Mouse (Mus musculus): ENCODE measurements around the gene BC051665. TPM values are rescaled to one million over a fixed set of nuclear protein-coding genes. Genes with fewer than 3 reads are reported as not detected.

BC051665 gene
- not detected for total RNA-seq (2021)
- long read RNA-seq, experiment 1 = 0 reads
- long read RNA-seq, experiment 2 = 0 reads

DNA sequence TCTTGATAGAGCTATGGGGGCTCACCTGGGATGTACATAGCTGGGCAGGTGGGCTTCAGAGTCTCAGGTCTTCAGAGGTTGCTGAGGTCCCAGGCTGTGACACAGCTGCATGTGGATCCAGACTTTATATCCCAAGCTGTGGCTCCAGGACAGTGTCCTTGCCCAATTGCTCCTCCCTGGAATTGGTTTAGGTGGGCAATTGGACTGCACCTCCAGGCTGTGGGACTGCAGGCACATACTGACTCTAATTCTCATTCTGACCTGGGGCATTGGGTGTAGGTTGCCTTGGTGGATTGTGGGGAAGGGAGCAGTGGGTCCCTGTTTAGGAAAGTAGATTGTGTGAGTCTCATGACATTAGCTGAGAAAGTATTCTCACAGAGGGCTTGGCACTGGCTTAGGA lies at the start of gene BC051665:
TSS of gene BC051665 (minus strand) at position 101 of the 400 bp plus-strand sequence.
- Histone ChIP-seq H3K27ac (no peak within 1 kb of the TSS), H3K4me3 (no peak within 1 kb of the TSS)
- DNase-seq (ENCODE audit: low spot score in 2 of 2) = no peak
- no peak for TF ChIP-seq CTCF (conservative IDR thresholded peaks at IDR 0.05)

- no peak for DNase-seq (ENCODE audit: low spot score in 2 of 2)
- Histone ChIP-seq H3K4me3 (no peak overlapping the region), H3K27ac (no peak overlapping the region)
- peak; percentile 55 for TF ChIP-seq CTCF (conservative IDR thresholded peaks at IDR 0.05)
These were observed 39.9 kb upstream of the BC051665 start for GRCm38 (mm10) chr13:60826052-60826451.

DNA sequence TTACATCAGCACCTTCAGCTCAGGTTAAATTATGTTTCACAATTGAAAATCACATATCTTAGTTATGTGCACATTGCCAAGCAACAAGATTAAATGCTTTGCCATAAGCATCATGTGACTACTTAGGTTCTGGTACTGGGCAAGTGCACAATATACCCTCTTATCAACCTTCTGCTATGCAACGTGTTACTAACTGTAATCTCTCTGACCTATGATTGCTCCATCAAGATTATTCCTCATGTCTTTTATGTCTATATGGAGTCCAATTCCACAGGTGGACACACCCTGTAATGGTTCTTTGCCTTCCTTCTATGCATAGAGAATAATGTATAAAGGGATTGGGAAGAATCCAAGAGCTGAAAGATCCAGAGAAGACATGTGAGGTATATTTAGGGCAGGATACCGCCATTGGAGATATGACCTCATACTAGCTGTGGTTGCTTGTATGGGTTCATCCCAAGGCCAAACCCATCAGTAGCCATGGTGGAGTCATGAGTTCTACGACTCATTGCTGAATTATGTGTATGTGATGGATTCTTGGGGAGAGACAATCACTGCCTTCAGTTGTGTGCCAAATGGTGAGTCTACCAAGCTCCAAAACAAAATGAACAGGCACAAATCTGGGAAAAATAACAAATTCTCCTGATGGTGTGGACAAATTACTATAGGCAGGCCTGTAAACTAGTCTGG lies 34.5 kb upstream of the BC051665 start:
- no peak for DNase-seq (ENCODE audit: low spot score in 2 of 2)
- H3K27ac ChIP-seq = no peak overlapping the region
- TF ChIP-seq CTCF (conservative IDR thresholded peaks at IDR 0.05) = no peak
- no peak overlapping the region for H3K4me3 ChIP-seq

GRCm38 (mm10) chr13:60819469-60819868 lies 33.3 kb upstream of the BC051665 start:
- no peak overlapping the region for H3K4me3 ChIP-seq
- peak; percentile 82 for TF ChIP-seq CTCF (conservative IDR thresholded peaks at IDR 0.05)
- H3K27ac ChIP-seq = no peak overlapping the region
- peak; percentile 8 to 43 for DNase-seq (ENCODE audit: low spot score in 2 of 2)

GRCm38 (mm10) chr13:60813722-60814121 lies 27.6 kb upstream of the BC051665 start:
- no peak overlapping the region for H3K27ac ChIP-seq
- TF ChIP-seq CTCF (conservative IDR thresholded peaks at IDR 0.05) = no peak
- H3K4me3 ChIP-seq = no peak overlapping the region
- no peak for DNase-seq (ENCODE audit: low spot score in 2 of 2)

DNA sequence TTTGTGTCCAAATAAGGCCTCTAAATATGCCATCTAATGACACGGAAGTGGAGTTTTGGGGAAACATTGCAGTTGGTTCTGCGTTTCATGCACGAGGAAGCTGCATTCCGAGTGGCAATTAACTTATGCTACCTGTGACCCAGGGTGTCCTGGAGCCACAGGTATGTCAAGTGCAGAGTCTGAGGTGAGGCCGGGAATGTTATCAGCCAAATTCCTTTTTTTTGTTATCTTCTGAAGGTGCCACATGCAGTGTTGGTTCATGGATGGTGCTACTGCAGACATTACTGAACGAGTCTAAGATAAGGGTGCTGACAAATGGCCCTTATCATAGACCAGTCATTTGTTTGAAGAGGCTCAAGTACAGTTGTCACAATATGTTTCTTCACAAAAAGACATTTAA lies 26.6 kb upstream of the BC051665 start:
- no peak overlapping the region for H3K4me3 ChIP-seq
- no peak for DNase-seq (ENCODE audit: low spot score in 2 of 2)
- no peak for TF ChIP-seq CTCF (conservative IDR thresholded peaks at IDR 0.05)

DNA sequence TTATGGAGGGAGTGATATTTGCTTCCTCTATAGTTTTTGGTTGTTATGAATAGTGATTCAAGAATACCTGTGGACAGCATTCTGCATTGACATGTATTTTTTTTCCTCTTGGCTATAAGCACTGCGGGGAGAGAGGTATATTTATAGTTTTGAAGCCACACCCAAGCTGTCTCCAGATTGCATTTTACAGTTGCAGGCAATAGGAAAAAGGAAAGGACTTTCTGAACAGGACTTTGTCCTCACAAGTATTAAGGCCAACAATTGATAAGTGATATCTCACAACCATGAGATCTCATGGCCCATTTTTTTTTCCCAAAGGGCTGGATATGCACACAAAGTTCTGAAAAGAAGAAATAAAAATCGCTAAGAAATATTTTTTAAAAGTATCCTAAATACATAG lies 23.5 kb upstream of the BC051665 start:
- TF ChIP-seq CTCF (conservative IDR thresholded peaks at IDR 0.05) = no peak
- Histone ChIP-seq H3K4me3 (no peak overlapping the region), H3K27ac (no peak overlapping the region)
- DNase-seq (ENCODE audit: low spot score in 2 of 2) = no peak

More for the DNA sequence above, 26.6 kb upstream of the BC051665 start:
- H3K27ac ChIP-seq = no peak overlapping the region

- DNase-seq (ENCODE audit: low spot score in 2 of 2) = no peak
- Histone ChIP-seq H3K4me3 (no peak within 1 kb of the TSS), H3K27ac (no peak within 1 kb of the TSS)
- no peak for TF ChIP-seq CTCF (conservative IDR thresholded peaks at IDR 0.05)
These were observed 16.6 kb upstream of the BC051665 start, which contains the start of gene Ctsll3 for GRCm38 (mm10) chr13:60802749-60803148. Gene Ctsll3, minus strand, starts transcription at chr13:60802849.

GRCm38 (mm10) chr13:60789466-60789865 lies 3.3 kb upstream of the BC051665 start:
- Histone ChIP-seq H3K4me3 (no peak overlapping the region), H3K27ac (no peak overlapping the region)
- DNase-seq (ENCODE audit: low spot score in 2 of 2) = no peak
- no peak for TF ChIP-seq CTCF (conservative IDR thresholded peaks at IDR 0.05)

- DNase-seq (ENCODE audit: low spot score in 2 of 2) = no peak
- H3K4me3 ChIP-seq = no peak overlapping the region
- H3K27ac ChIP-seq = no peak overlapping the region
- TF ChIP-seq CTCF (conservative IDR thresholded peaks at IDR 0.05) = no peak
These were observed 2.9 kb downstream of the BC051665 start for GRCm38 (mm10) chr13:60783301-60783700.

DNA sequence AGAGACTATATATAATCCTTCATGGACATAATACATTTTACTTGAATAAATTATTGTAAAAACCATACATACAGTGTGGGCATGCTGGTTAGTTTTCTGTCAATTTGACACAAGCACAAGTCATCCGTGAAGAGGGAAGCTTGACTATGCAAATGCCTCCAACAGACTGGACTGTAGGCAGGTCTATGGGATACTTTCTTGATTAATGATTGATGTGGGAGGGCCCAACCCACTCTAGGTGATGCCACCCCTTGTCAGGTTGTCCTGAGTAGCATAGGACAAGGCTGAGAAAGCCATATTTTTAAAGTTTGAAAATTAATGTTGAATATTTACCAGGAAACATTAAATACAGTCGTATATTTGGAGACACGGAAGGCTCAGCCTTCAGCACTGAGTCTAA lies 5.6 kb downstream of the BC051665 start:
- no peak for TF ChIP-seq CTCF (conservative IDR thresholded peaks at IDR 0.05)
- H3K27ac ChIP-seq = no peak overlapping the region
- no peak overlapping the region for H3K4me3 ChIP-seq
- no peak for DNase-seq (ENCODE audit: low spot score in 2 of 2)

DNA sequence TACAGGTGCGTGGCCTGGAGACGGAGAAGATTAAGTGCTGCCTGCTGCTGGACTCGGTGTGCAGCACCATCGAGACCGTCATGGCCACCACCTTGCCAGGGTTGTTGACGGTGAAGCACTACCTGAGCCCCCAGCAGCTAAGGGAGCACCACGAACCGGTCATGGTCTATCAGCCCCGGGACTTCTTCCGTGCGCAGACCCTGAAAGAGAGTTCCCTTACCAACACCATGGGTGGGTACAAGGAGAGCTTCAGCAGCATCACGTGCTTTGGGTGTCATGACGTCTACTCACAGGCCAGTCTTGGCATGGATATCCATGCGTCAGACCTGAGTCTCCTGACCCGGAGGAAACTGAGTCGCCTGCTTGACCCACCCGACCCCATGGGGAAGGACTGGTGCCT lies 25.0 kb downstream of the BC051665 start:
- Histone ChIP-seq H3K4me3 (no peak overlapping the region), H3K27ac (no peak overlapping the region)

DNA sequence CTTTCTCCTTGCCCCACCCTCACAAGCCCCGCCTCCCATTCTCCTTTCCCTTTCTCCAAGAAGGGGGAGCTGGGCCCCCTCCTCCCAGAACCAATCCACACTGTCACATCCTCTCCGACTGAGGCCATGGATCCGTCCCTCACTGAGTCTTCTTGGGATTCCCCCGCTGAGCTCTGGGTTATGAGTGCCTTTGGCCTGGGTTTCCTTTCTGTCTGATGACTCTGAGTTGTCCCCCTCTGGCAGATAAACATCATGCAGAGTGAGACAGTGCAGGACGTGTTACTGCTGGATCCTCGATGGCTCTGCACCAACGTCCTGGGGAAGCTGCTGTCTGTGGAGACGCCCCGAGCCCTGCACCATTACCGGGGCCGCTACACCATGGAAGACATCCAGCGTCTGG lies 25.8 kb downstream of the BC051665 start:
- TF ChIP-seq CTCF (conservative IDR thresholded peaks at IDR 0.05) = no peak
- no peak overlapping the region for H3K27ac ChIP-seq
- no peak for DNase-seq (ENCODE audit: low spot score in 2 of 2)
- H3K4me3 ChIP-seq = no peak overlapping the region

More for the DNA sequence above, 25.0 kb downstream of the BC051665 start:
- no peak for TF ChIP-seq CTCF (conservative IDR thresholded peaks at IDR 0.05)
- no peak for DNase-seq (ENCODE audit: low spot score in 2 of 2)

DNA sequence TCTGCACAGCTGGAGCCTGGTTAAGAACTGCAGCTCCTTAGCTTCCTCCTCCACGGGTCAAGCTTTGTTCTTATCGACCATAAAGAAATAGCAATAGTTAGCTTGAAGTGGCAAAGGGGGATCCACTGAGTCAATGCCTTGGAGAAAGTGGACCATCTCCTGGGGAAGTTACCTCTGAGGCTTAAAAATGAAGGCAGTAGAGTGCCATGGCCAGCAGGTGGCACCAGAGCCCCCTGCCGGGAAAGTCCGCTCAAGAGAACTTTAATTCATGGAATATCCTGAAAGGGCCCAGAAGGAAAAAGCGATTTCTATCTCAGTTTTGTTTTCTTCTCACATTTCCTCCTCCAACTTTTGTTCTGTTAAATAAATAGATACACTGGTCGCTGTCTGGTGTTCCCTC lies 27.0 kb downstream of the BC051665 start:
- peak in 1 of 2 experiments; percentile 59 for DNase-seq (ENCODE audit: low spot score in 2 of 2)
- Histone ChIP-seq H3K27ac (no peak overlapping the region), H3K4me3 (no peak overlapping the region)
- TF ChIP-seq CTCF (conservative IDR thresholded peaks at IDR 0.05) = peak; percentile 96
